Mouse (Mus musculus): ENCODE data around the gene A730071L15Rik. TPM values are rescaled to one million over a fixed set of nuclear protein-coding genes. Genes with fewer than 3 reads are reported as not detected.

A730071L15Rik gene
- total and polyA plus RNA-seq, 2 experiments from 2014 or later, result 0.41 TPM; not detected in 1

- Histone ChIP-seq H3K4me3 (ENCODE audit: low read depth, low read length) (no peak overlapping the region), H3K9me3 (replicated peaks; ENCODE audit: control insufficient read depth, low read length) (no peaks in the 10 kb centered on the region), H3K9ac (replicated peaks; ENCODE audit: low read depth, low read length) (no peak overlapping the region), H3K4me2 (ENCODE audit: low read depth, low read length) (no peak overlapping the region), H3K27me3 (ENCODE audit: control insufficient read depth, insufficient read depth, low read length) (no peaks in the 10 kb centered on the region), H3K36me3 (replicated peaks; ENCODE audit: control insufficient read depth, insufficient read depth, low read length) (no peaks in the 10 kb centered on the region), H3K27ac (ENCODE audit: low read depth) (peak overlapping the region; percentile 58; the same call in 1 of the 2 replicates), H3K4me1 (ENCODE audit: control insufficient read depth, insufficient read depth) (peaks cover 33% of the 10 kb centered on the region)
- TF ChIP-seq EP300 (IDR thresholded peaks at IDR 0.05; ENCODE audit: low read depth) (no peak), CTCF (IDR thresholded peaks at IDR 0.05; ENCODE audit: low read depth) (no peak)
- no peak for ATAC-seq (ENCODE audit: insufficient read depth, low read depth)
- WGBS, result 4% methylated on average over 1 of the region's 1 CpGs
- no peak for DNase-seq (ENCODE audit: low spot score)
Measured at GRCm38 (mm10) chr11:6175506-6175905, 24.3 kb upstream of the A730071L15Rik start.

- Histone ChIP-seq H3K36me3 (replicated peaks; ENCODE audit: control insufficient read depth, insufficient read depth, low read length) (no peaks in the 10 kb centered on the region), H3K9ac (replicated peaks; ENCODE audit: low read depth, low read length) (no peak overlapping the region), H3K9me3 (replicated peaks; ENCODE audit: control insufficient read depth, low read length) (no peaks in the 10 kb centered on the region), H3K27me3 (ENCODE audit: control insufficient read depth, insufficient read depth, low read length) (no peaks in the 10 kb centered on the region), H3K4me1 (ENCODE audit: control insufficient read depth, insufficient read depth) (peaks cover 36% of the 10 kb centered on the region), H3K4me2 (ENCODE audit: low read depth, low read length) (no peak overlapping the region), H3K4me3 (ENCODE audit: low read depth, low read length) (no peak overlapping the region), H3K27ac (ENCODE audit: low read depth) (peak overlapping the region; percentile 67; the same call in 1 of the 2 replicates)
- ATAC-seq (ENCODE audit: insufficient read depth, low read depth) (no peak), DNase-seq (ENCODE audit: low spot score) (no peak)
- 77% methylated on average over 8 of the region's 8 CpGs for WGBS
- TF ChIP-seq EP300 (IDR thresholded peaks at IDR 0.05; ENCODE audit: low read depth) (no peak), CTCF (IDR thresholded peaks at IDR 0.05; ENCODE audit: low read depth) (no peak)
Measured at GRCm38 (mm10) chr11:6177781-6178420, 21.9 kb upstream of the A730071L15Rik start.

- Histone ChIP-seq H3K27me3 (ENCODE audit: control insufficient read depth, insufficient read depth, low read length) (no peaks in the 10 kb centered on the region), H3K4me2 (ENCODE audit: low read depth, low read length) (no peak overlapping the region), H3K9ac (replicated peaks; ENCODE audit: low read depth, low read length) (no peak overlapping the region; the same call in 1 of the 2 replicates), H3K9me3 (replicated peaks; ENCODE audit: control insufficient read depth, low read length) (no peaks in the 10 kb centered on the region), H3K4me3 (ENCODE audit: low read depth, low read length) (no peak overlapping the region), H3K27ac (ENCODE audit: low read depth) (peak overlapping the region; percentile 67), H3K36me3 (replicated peaks; ENCODE audit: control insufficient read depth, insufficient read depth, low read length) (no peaks in the 10 kb centered on the region), H3K4me1 (ENCODE audit: control insufficient read depth, insufficient read depth) (peaks cover 38% of the 10 kb centered on the region)
- peak; percentile 46 for DNase-seq (ENCODE audit: low spot score)
- 33% methylated on average over 2 of the region's 2 CpGs for WGBS
- no peak for TF ChIP-seq EP300 (IDR thresholded peaks at IDR 0.05; ENCODE audit: low read depth)
- TF ChIP-seq CTCF (IDR thresholded peaks at IDR 0.05; ENCODE audit: low read depth), result no peak
- ATAC-seq (ENCODE audit: insufficient read depth, low read depth), result no peak
Measured at GRCm38 (mm10) chr11:6178673-6179166, 21.1 kb upstream of the A730071L15Rik start.

- H3K27me3 ChIP-seq (ENCODE audit: control insufficient read depth, insufficient read depth, low read length), result no peaks in the 10 kb centered on the region
- no peak overlapping the region for H3K4me2 ChIP-seq (ENCODE audit: low read depth, low read length)
- no peaks in the 10 kb centered on the region for H3K9me3 ChIP-seq (replicated peaks; ENCODE audit: control insufficient read depth, low read length)
- H3K27ac ChIP-seq (ENCODE audit: low read depth), result peak overlapping the region; percentile 67
- peaks cover 38% of the 10 kb centered on the region for H3K4me1 ChIP-seq (ENCODE audit: control insufficient read depth, insufficient read depth)
- DNase-seq (ENCODE audit: low spot score) (no peak), ATAC-seq (ENCODE audit: insufficient read depth, low read depth) (no peak; the same call in 1 of the 2 replicates)
- TF ChIP-seq CTCF (IDR thresholded peaks at IDR 0.05; ENCODE audit: low read depth) (no peak), EP300 (IDR thresholded peaks at IDR 0.05; ENCODE audit: low read depth) (no peak)
- H3K36me3 ChIP-seq (replicated peaks; ENCODE audit: control insufficient read depth, insufficient read depth, low read length), result no peaks in the 10 kb centered on the region
- WGBS, result 35% methylated on average over 8 of the region's 8 CpGs
- H3K9ac ChIP-seq (replicated peaks; ENCODE audit: low read depth, low read length), result no peak overlapping the region
- no peak overlapping the region for H3K4me3 ChIP-seq (ENCODE audit: low read depth, low read length)
Measured at GRCm38 (mm10) chr11:6179194-6179593, 20.6 kb upstream of the A730071L15Rik start.

GRCm38 (mm10) chr11:6180811-6181399 is 18.9 kb upstream of the A730071L15Rik start:
- H3K4me3 ChIP-seq (ENCODE audit: low read depth, low read length), result no peak overlapping the region
- TF ChIP-seq CTCF (IDR thresholded peaks at IDR 0.05; ENCODE audit: low read depth) (no peak), EP300 (IDR thresholded peaks at IDR 0.05; ENCODE audit: low read depth) (no peak)
- no peak overlapping the region for H3K9ac ChIP-seq (replicated peaks; ENCODE audit: low read depth, low read length)
- peaks cover 31% of the 10 kb centered on the region for H3K4me1 ChIP-seq (ENCODE audit: control insufficient read depth, insufficient read depth)
- H3K36me3 ChIP-seq (replicated peaks; ENCODE audit: control insufficient read depth, insufficient read depth, low read length), result no peaks in the 10 kb centered on the region
- H3K27ac ChIP-seq (ENCODE audit: low read depth), result no peak overlapping the region
- no peaks in the 10 kb centered on the region for H3K9me3 ChIP-seq (replicated peaks; ENCODE audit: control insufficient read depth, low read length)
- no peaks in the 10 kb centered on the region for H3K27me3 ChIP-seq (ENCODE audit: control insufficient read depth, insufficient read depth, low read length)
- no peak overlapping the region for H3K4me2 ChIP-seq (ENCODE audit: low read depth, low read length)
- DNase-seq (ENCODE audit: low spot score) (no peak), ATAC-seq (ENCODE audit: insufficient read depth, low read depth) (no peak)
- 64% methylated on average over 6 of the region's 6 CpGs for WGBS

Measured in heart, postnatal 0 days (tissue).